Mouse (Mus musculus): ENCODE measurements at regions not wholly inside any gene's neighbourhood (a gene's known extent, or its start where the extent isn't known, plus 50 kb on each side); places are given as distances from the start of the nearest gene placed in this dataset.
A peak's percentile ranks its signal among the peaks of the same experiment; 100 is the strongest.

DNA sequence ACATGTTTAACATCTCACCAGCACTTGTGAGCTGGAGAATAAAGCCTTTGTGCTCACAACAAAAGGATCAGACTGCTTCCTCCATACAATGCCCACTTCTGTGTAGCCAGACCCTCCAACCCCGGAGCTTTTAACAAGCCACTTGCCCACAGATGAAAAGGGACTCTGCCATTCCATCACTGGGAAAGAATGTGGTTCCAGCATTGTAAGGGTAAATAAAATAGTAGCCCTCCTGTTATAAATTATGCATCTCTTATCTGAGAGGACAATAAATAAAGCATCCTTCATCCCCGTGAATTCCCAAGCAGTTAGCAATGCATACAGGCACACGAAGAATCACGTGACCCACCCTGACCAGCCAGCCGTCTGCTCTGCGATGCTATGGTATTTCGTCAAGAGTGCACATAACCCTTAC lies 247.7 kb upstream of the Id4 start:
- DNase-seq (ENCODE audit: extremely low spot score in 1 of 2, low spot score in 2 of 2), result no peak
- intact Hi-C loops (cut with DNase I), result no loop called here

DNA sequence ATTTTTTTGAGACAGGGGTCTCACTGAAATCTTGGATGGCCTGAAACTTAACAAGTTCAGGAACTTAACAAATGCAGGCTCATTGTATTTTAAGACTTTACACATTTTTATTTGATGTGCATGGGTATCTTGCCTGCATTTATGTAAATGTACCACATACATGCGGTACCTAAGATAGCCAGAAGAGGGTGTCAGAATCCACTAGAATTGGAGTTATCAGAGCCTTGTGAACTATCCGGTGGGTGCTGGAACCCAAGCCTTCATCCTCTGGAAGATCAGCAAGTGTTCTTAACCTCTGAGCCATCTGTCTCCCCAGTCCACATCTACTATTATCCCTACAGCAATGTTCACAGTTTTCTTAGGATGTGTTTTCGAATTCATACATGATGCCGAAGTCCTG lies 245.7 kb upstream of the Id4 start:
- DNase-seq (ENCODE audit: extremely low spot score in 1 of 2, low spot score in 2 of 2), result no peak
- intact Hi-C loops (cut with DNase I), result no loop called here

DNA sequence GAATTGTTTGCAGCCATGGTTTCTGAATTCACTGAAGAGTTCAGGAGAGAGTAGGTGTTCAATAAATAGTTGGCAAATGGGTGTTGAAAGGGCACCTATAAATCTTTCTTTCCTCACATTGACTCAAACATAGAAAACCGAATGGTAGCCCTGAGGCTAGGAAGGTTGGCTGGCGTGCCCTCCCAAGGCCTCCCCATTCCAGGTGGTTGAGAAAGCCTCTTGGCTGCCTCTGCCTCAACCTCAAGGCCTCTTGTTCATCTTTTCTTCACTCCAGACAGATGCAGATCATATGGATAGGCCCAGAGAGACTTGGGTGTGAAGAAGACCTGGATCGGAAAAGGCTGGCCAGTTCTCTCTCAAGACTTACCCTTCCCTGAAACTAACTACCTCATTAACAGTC lies 245.0 kb upstream of the Id4 start:
- no peak for DNase-seq (ENCODE audit: extremely low spot score in 1 of 2, low spot score in 2 of 2)
- intact Hi-C loops (cut with DNase I), result no loop called here

DNA sequence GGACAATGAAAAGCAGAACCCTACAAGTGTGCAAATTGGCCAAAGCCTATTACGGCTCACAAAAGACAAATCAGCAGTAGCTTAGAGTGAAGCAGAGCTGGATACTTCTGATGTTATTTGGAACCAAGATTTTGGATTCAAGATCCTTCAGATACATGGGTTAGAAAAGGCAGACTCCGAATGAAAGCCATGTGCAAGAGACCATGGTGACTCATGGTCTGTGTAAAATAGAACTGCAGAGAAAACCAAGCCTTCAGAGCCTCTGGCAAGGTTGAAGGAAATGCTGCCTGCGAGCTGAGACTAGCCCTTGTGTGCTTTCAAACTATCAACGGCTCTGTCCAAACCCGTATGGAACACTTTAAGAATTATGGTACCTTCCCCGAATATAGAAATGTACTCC lies 244.4 kb upstream of the Id4 start:
- DNase-seq (ENCODE audit: extremely low spot score in 1 of 2, low spot score in 2 of 2), result no peak
- intact Hi-C loops (cut with DNase I), result no loop called here

DNA sequence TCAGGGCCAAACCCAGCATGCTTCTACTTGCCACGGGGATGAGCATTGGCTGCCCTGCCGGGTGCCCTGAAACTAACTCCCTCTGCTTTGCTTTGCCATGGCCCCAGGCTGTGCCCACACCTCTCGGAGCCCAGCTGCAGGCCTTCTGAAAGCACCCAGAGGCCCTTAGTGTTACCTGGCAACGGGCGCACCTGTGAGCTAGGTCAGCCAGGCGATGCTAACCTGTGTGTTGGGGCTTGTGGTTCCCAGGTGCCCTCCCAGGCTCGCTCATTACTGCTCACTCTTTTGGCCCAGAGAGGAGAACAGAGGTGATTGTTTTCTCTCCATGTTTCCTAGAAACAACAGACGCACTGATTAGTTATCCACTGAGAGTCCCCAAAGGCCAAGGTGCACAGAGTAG lies 243.4 kb upstream of the Id4 start:
- intact Hi-C loops (cut with DNase I), result no loop called here
- DNase-seq (ENCODE audit: extremely low spot score in 1 of 2, low spot score in 2 of 2), result no peak

DNA sequence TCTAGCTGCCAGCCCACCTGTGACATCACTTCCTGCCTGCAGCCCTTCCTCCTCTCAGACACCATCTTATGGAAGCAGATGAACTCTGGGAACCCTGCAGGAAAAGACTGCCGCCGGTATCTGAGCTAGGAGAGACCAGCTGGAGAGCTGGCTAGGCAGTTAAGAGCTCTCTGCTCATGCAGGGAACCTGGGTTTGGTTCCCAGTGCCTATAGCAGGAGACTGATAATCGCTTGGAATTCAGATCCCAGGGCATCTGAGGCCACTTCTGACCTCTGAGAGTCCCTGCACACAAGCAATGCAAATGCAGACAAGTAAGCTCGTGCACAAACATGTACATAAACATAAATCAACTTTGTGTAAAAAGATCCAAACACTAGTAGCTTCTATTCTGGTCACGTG lies 242.4 kb upstream of the Id4 start:
- no peak for DNase-seq (ENCODE audit: extremely low spot score in 1 of 2, low spot score in 2 of 2)
- intact Hi-C loops (cut with DNase I), result no loop called here

DNA sequence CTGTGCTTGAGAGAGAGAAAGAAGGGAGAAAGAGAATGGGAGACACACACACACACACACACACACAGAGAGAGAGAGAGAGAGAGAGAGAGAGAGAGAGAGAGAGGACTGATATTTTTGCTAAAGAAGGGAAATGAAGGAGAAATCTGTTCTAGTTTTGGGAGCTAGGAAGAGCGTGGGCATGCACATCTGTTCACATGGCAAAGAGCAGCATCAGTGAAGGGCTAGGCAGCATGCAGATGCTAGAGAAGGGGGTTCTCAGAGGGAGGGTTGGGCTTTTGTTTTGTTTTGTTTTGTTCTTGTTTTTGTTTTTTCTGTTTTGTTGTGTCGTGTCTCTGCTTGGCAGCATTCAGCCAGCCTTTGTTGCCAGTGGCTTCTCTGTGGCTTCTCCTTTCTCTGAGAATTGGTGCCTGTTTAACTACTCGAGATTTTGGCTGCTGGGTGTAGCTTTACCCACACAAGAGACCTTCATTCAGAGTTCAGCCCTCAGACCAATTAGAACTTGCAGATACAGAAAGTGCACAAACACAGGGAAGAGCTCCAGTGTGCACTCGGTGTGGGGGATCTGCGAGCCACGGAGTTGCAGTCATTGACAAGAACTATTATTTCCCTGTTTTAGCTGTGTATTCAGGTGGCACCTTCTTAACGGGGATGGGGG lies 237.9 kb upstream of the Id4 start:
- no peak for DNase-seq (ENCODE audit: extremely low spot score in 1 of 2, low spot score in 2 of 2)
- intact Hi-C loops (cut with DNase I), result no loop called here

DNA sequence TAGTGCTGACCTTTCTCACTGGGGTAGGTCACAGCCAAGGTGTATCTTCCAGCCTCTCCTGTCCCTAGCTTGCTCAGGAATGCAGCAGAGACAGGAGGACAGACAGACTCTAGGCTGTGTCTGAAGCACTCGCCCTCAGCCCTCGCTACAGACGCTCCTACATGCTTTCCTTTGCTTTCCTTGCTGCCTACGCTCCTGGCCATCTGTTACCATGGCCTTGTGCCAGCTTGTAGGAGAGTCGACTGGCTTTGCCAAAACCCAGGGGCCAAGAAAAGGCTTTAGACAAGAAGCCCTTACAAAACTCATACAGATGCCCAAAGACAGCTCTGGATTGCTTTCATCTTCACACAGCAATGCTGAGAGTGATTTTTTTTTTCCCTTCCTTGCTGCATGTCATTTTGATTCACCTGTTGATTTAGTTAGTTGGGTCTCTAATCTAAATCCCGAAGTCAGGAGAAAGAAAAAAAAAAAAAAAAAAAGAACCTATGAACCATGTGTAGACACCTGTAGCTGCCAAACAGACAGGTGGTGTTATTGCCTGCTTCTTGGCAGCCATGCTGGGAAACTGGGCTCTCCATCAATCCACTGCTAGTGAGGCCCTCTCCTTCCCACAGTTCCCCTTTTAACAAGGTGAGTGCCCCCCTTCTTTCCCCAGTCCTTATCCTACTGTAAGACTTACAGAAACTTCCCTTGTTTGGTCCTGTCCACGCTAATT lies 233.1 kb upstream of the Id4 start:
- intact Hi-C loops (cut with DNase I), result no loop called here
- DNase-seq (ENCODE audit: extremely low spot score in 1 of 2, low spot score in 2 of 2), result peak; percentile 65 to 72

DNA sequence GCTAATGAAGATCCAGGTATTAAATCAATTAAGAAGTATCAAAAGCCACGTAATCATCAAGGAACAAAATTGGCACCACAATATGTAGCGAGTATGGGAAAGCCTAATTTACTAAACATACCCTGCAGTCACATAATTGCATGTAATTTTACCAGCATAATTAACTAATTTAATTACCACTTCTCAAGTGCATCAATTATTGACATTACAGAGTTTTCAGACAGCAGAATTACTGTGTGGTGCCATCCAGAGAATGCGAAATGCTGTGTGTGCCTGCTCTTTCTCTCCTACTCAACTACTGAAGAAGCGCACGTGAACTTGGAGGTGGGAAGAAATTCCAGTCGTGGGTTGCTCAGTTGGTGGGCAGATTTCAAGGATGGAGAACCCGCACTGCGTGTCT lies 229.5 kb upstream of the Id4 start:
- intact Hi-C loops (cut with DNase I), result no loop called here
- no peak for DNase-seq (ENCODE audit: extremely low spot score in 1 of 2, low spot score in 2 of 2)

DNA sequence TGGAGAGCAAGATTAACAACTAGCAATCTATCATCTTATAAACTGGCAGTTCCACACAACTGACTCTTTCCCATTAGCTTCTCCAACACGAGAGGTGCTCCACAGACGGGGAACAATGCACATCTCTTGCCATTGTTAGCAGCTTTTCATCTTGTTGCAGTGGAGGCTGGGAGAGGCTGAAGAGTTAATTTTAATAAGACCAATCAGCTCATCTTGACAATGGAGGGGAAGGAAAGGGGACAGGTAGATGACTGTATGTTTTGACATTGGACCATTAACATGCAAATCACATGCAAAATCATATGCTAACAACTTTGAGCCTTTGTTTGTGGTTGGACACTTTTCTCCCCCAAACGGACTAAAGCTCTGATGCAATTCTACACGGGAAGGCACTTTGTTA lies 218.9 kb upstream of the Id4 start:
- no peak for DNase-seq (ENCODE audit: extremely low spot score in 1 of 2, low spot score in 2 of 2)
- intact Hi-C loops (cut with DNase I), result no loop called here

DNA sequence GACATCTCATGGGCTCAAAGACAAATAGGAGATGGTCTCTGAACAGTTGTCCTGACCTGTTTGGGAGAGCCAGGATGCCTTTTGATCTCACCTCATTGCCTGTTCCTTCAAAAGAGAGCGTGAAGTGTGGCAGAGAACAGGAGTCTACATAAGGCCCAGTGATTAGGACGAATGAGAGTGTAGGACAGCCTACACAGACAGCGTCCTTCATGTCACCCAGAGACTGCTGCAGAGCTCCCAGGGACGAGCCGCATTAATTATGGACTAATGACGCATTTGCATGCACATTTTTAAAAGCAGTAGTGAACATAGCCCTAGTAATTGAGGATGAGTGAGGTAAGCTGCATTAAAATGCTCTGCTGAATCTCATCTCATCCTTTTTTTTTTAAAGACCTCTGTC lies 218.5 kb upstream of the Id4 start:
- intact Hi-C loops (cut with DNase I), result no loop called here
- no peak for DNase-seq (ENCODE audit: extremely low spot score in 1 of 2, low spot score in 2 of 2)

DNA sequence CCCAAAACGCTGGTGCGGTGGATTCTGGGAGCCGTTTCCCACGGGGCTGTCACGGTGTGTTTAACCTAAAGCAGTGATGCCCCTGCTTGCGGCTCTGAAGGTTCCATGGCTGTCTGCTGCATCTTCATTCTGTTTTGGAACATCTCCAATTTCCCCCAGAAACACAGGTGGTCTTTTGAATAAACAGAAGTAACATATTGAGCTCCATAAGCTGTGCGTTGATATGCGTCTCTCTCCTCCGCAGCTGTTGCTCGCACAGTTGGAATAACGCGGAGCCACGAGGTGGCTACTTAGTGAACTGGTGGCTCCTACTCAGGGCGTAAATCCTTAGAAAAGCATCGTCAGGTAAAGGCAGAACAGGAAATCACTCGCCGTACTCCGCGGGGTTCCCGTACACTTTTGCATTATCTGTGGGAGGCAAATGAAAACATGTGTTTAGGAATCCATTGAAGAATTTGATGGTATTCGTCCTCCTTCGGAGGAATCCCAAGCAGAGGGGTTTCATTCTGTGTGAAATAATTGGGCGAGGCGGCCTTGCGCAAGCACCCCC lies 214.8 kb upstream of the Id4 start:
- intact Hi-C loops (cut with DNase I), result no loop called here
- no peak for DNase-seq (ENCODE audit: extremely low spot score in 1 of 2, low spot score in 2 of 2)

DNA sequence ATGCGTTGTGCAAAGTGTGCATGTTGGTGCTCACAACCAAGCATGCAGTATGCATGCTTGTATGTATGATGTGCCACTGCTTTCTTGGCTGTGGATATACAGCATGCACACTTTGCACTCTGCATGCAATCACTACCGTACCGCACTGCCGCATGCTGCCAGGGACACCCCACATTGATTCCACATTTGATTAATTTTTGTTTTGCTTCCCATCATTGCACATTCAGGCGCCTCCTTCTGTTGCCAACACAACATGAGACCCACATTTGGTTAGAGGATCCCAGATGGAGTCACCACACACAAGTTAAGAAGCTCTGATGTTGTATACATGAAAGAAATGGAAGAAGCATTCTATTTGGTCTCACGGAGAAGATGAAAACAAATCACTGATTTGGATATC lies 211.2 kb upstream of the Id4 start:
- intact Hi-C loops (cut with DNase I), result no loop called here
- DNase-seq (ENCODE audit: extremely low spot score in 1 of 2, low spot score in 2 of 2), result no peak

DNA sequence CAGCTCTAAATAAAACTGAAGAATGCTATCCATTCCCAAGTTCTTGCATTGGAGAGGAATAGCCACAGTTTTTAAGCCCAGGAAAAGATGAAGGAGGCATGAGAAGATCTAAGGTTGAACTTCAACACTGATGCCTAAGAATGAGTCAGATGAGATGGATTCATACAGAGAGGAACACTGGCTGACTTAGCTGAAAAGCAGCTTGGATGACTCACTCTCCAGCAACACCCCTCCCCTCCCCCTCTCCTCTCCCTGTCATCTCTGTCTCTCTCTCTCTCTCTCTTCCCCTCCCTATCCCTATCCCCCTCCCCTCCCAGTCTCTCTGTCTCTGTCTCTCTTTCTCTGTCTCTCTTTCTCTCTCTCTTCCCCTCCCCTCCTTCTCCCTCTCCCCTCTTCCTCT lies 186.4 kb upstream of the Id4 start:
- intact Hi-C loops (cut with DNase I), result no loop called here
- DNase-seq (ENCODE audit: extremely low spot score in 1 of 2, low spot score in 2 of 2), result no peak

DNA sequence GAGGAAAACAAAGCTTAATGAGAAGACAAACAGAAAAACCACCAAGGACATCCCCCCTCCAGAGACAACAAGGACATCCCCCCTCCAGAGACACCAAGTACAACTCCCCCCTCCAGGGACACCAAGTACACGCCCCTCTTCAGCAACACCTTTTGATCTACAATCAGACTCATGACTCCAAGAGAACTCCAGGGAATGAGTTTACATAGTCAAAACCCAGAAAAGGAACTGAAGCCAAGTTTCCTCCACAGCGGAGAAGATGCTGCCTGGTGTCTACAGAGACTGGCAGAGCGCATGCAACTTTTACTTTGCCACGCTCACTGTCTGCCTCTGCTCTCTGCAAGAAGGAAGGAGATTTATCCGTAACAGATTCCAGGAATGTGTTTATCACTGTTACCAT lies 185.7 kb upstream of the Id4 start:
- intact Hi-C loops (cut with DNase I), result no loop called here
- DNase-seq (ENCODE audit: extremely low spot score in 1 of 2, low spot score in 2 of 2), result no peak

DNA sequence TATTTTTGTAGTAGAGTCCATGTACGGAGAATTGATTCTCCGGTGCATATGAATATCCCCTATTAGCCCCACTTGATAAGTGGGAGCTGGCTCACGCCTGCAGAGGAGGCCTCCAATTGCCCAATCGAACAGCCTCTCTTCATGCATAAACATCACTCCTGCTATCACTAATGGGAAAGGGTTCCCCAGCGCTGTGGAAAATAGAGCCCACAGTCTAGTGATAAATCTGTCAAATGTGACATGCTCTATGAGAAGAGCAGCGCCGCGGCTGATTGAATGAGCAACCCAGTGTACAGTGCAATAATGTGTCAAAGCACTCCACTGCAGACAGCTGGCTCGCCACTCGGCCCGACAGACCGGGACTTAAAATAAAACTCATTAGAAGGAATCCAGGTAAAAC lies 182.8 kb upstream of the Id4 start:
- intact Hi-C loops (cut with DNase I), result no loop called here
- no peak for DNase-seq (ENCODE audit: extremely low spot score in 1 of 2, low spot score in 2 of 2)

DNA sequence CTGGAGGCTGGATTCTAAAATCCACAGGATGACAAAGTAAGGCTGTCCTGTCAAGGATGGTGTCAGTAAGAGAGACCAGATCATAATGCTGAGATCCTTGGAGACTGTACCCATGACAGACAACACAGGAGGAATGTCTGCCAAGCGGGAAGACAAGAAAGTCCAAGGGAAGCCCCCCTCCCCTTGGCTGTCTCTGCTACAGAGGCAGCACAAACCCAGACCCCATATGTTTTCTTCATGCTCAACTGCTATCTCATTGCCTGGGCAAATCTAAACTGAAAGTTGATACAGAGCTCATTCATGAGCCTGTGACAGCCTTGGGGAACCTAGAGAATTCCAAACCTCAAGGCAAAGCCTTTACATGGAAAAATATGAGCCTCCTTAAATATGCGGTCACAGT lies 177.7 kb upstream of the Id4 start:
- intact Hi-C loops (cut with DNase I), result no loop called here
- no peak for DNase-seq (ENCODE audit: extremely low spot score in 1 of 2, low spot score in 2 of 2)

DNA sequence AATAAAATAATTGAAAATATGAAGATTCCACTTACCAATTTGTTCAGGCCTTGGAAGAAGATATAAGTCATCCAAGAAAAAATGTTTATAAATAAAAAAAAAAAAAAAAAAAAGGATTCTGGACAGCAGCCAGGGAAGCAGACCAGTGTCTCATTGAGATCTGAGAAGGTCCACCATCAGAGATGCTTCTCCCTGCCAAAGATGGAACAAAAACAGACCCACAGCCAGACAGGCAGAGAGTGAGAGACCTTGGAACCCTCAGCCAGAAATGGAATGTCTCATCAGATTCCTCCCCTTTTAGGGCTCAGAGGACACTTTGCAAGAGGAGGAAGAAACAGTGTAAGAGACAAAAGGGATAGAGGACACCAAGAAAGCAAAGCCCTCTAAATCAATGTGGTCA lies 177.2 kb upstream of the Id4 start:
- intact Hi-C loops (cut with DNase I), result no loop called here
- DNase-seq (ENCODE audit: extremely low spot score in 1 of 2, low spot score in 2 of 2), result no peak

DNA sequence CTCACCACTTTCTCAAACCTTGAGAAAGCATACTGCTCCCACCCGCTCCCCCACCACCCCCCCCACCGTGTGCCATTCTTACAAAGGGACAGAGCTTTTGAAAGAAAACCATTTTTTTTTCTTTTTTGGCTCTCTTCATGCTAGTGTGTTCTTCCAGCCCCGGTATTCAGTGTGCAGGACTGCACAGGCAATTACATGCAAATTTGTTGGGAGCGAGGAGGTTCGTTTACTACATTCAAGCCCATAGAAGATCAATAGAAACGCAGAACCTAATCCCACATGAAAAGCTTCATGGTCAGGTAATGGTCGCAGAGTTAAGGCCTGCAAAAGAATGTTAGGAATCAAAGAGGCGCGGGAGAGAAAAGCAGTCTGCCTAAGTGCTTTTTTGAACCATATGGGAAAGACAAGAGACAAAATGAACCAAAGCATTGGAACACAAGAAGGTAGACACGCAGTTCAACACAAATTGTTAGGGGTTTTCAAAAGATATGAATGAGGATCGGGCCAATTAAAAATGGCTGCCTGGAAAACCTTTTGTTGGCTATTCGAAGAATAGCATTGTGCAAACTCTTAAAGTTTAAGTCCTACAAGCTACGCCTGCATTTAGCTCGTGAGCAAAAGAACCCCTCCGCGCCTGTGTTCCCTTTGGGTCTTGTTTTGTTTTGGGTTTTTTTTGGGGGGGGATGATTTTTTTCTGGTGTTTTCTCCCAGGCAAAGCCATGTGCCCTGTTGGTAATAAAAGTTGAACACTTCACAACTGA lies 166.6 kb upstream of the Id4 start:
- intact Hi-C loops (cut with DNase I), result no loop called here
- DNase-seq (ENCODE audit: extremely low spot score in 1 of 2, low spot score in 2 of 2), result no peak

DNA sequence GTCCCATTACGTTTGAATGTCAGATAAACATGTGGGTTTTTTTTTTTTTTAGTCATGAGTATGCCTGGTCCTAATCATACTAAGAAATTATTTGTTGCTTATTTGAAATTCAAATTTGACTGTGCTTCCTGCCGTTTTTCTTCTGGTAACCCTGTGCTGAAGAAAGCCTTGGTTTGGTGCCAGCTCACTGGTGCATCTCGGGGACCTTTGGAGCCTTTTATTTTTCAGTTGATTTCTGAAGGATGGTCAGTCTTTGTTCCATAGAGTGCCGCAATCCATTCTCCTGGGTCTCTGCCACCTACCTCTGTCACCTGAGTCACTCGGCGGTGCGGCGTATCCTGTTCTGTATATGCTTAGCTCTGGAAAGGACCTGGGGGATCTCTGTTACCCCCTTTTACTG lies 158.9 kb upstream of the Id4 start:
- DNase-seq (ENCODE audit: extremely low spot score in 1 of 2, low spot score in 2 of 2), result no peak
- intact Hi-C loops (cut with DNase I), result no loop called here
